Mouse (Mus musculus): ENCODE data around the gene Fam234a.

Fam234a gene

DNA sequence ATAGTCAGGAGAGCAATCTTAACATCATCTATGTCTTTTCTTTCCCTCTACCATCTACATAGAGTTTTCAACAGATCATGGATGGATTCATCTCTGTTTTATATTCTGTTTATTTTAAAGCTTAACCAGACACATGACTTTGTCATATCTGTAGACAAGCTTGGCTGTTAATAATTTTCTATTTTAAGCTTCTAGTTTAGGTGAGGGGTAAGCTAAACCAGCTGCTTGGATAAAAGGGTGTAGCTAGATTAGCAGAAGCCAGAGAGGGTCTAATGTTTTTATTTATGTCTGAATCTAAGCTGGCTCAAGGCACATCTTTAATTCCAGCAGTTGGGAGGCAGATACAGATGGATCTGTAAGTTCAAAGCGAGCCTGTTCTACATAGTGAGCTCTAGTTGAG, 81.3 kb downstream of the Fam234a start:
- DNase-seq: no peak

Measured in right cerebral cortex, postnatal 4 days (tissue).